Mouse (Mus musculus) embryonic stem cell, embryonic (primary cell): ENCODE results near the gene Calr.

Source experiments
- CTCF ChIA-PET, 4 experiments: fragments of 300-600 bp in 2 of 4; fragments of 350-600 bp in 2 of 4; sonication (Branson Sonifier 250); formaldehyde crosslinking; loops; one replicate each; lab custom pipeline; 2022; ENCODE audit warnings: inconsistent platforms in 2 of 4; lab: Charles Lee
- POLR2A ChIA-PET, 4 experiments: fragments of 300-600 bp in 2 of 4; fragments of 350-600 bp in 2 of 4; sonication (Branson Sonifier 250); formaldehyde crosslinking; loops; one replicate each; lab custom pipeline; 2022; ENCODE audit warnings: antibody characterized with exemption in 4 of 4, inconsistent platforms in 1 of 4; lab: Charles Lee

Calr gene

GRCm38 (mm10) chr8:84793791-84794485 lies 52.8 kb downstream of the Calr start:
- ChIA-PET CTCF (interaction anchor here (0.6 to 1.5 kb wide), 8 partner anchors 22 to 157 kb away, joined by 3 to 9 read pairs (median 3); no protein-coding TSS in a partner anchor), POLR2A (interaction anchor here in 2 of 4 experiments (0.7 to 1.5 kb wide), 9 partner anchors 12 to 53 kb away, joined by 3 to 7 read pairs (median 4); partner anchors contain the start of gene Calr (in 1 of the 2))

- ChIA-PET POLR2A (interaction anchor here in 1 of 4 experiments (1.2 kb wide), 1 partner anchor 11 kb away, joined by 3 read pairs; no protein-coding TSS in a partner anchor), CTCF (interaction anchor here in 1 of 4 experiments (0.5 to 1.5 kb wide), 2 partner anchors 9 to 56 kb away, joined by 3 read pairs; no protein-coding TSS in a partner anchor)
These were observed 53.6 kb downstream of the Calr start for GRCm38 (mm10) chr8:84793134-84793533.

GRCm38 (mm10) chr8:84792429-84792947 lies 54.2 kb downstream of the Calr start:
- POLR2A ChIA-PET, result interaction anchor here in 2 of 4 experiments (0.6 to 2.0 kb wide), 5 partner anchors 9 to 105 kb away, joined by 3 to 5 read pairs (median 4); partner anchors contain the start of gene Nacc1 (in 1 of the 2)
- CTCF ChIA-PET, result interaction anchor here in 1 of 4 experiments (1.5 kb wide), 1 partner anchor 55 kb away, joined by 3 read pairs; no protein-coding TSS in a partner anchor
